Mouse (Mus musculus) limb, embryonic 15.5 days (tissue): ENCODE results near the gene Rpl36al. TPM values are rescaled to one million over a fixed set of nuclear protein-coding genes. Genes with fewer than 3 reads are reported as not detected.

Source experiments
- ATAC-seq: fragments of 200-750 bp; cut with Nextera tagmentation; 2 replicates; pipeline ENCODE4 v1.8.0; 2017; ENCODE audit warnings: low read depth, moderate TSS enrichment; ENCODE audit not compliant: insufficient number of reproducible peaks, low FRiP score, low TSS enrichment
- H3K27ac ChIP-seq: fragments of 300-500 bp; sonication (generic); 2 replicates; pipeline ENCODE4 v1.5.1; 2015; ENCODE audit warnings: moderate library complexity, mild to moderate bottlenecking, inconsistent platforms
- H3K27me3 ChIP-seq: fragments of 300-500 bp; sonication (generic); 2 replicates; pipeline ENCODE4 v1.6.1; 2015; ENCODE audit warnings: inconsistent platforms
- H3K36me3 ChIP-seq: fragments of 300-500 bp; sonication (generic); 2 replicates; pipeline ENCODE4 v1.6.1; 2015; ENCODE audit warnings: inconsistent platforms
- H3K4me1 ChIP-seq: fragments of 300-500 bp; sonication (generic); 2 replicates; pipeline ENCODE4 v1.6.1; 2015; ENCODE audit warnings: inconsistent platforms
- H3K4me2 ChIP-seq: fragments of 300-500 bp; sonication (generic); 2 replicates; pipeline ENCODE4 v1.6.1; 2015; ENCODE audit warnings: mild to moderate bottlenecking, inconsistent platforms
- H3K4me3 ChIP-seq: fragments of 300-500 bp; sonication (generic); 2 replicates; pipeline ENCODE4 v1.5.1; 2015; ENCODE audit warnings: mild to moderate bottlenecking, inconsistent platforms
- H3K9ac ChIP-seq: fragments of 300-500 bp; sonication (generic); 2 replicates; pipeline ENCODE4 v1.6.1; 2015; ENCODE audit warnings: inconsistent platforms
- H3K9me3 ChIP-seq: fragments of 300-500 bp; sonication (generic); 2 replicates; pipeline ENCODE4 v1.6.1; 2016; ENCODE audit warnings: inconsistent platforms
- WGBS: fragments of 180-500 bp; shearing (Covaris S2); methylation state at CpG from one replicate; pipeline ENCODE4 v1.1.7; 2015; 5-methylcytosine and 5-hydroxymethylcytosine counted together
- polyA plus RNA-seq: library from polyadenylated mRNA; unstranded; fragments of >200 nt; fragmentation: Nextera tagmentation; extraction: Ambion mirVana; gene quantifications from 2 replicates; pipeline ENCODE4 v1.2.1, GENCODE M21; 2015

Rpl36al gene
- 551 and 592 TPM in 2 replicates for polyA plus RNA-seq

GRCm38 (mm10) chr12:69183583-69184308 is at the start of gene Rpl36al, which contains the start of gene Mgat2:
TSS of gene Rpl36al (minus strand) at chr12:69184083.
TSS of gene Mgat2 (plus strand) at chr12:69184157.
- Histone ChIP-seq H3K4me1 (peaks cover 17% of the 10 kb centered on the region), H3K27ac (peak within 1 kb of the TSS; percentile 92), H3K4me2 (peak within 1 kb of the TSS; percentile 80), H3K9me3 (no peaks in the 10 kb centered on the region), H3K27me3 (no peaks in the 10 kb centered on the region), H3K36me3 (peaks cover 26% of the 10 kb centered on the region), H3K4me3 (peak within 1 kb of the TSS; percentile 89), H3K9ac (peak within 1 kb of the TSS; percentile 76)
- ATAC-seq: peak; percentile 99
- under 1% methylated on average over 83 of the region's 84 CpGs for WGBS

- no peaks in the 10 kb centered on the region for H3K27me3 ChIP-seq
- peaks cover 8% of the 10 kb centered on the region for H3K36me3 ChIP-seq
- H3K9ac ChIP-seq: no peak overlapping the region
- peaks cover 5% of the 10 kb centered on the region; the same call in 1 of the 2 replicates for H3K4me1 ChIP-seq
- ATAC-seq: no peak
- WGBS: 73% methylated on average over 2 of the region's 2 CpGs
- H3K27ac ChIP-seq: no peak overlapping the region
- H3K9me3 ChIP-seq: no peaks in the 10 kb centered on the region
- no peak overlapping the region for H3K4me3 ChIP-seq
- no peak overlapping the region for H3K4me2 ChIP-seq
Measured at GRCm38 (mm10) chr12:69229251-69229650, 45.4 kb upstream of the Rpl36al start.

- peak; percentile 95 for ATAC-seq
- WGBS: under 1% methylated on average over 37 of the region's 37 CpGs
- peaks cover 5% of the 10 kb centered on the region; the same call in 1 of the 2 replicates for H3K4me1 ChIP-seq
Measured at GRCm38 (mm10) chr12:69227776-69228466, 44.0 kb upstream of the Rpl36al start, which contains the start of gene Pole2. TSS of gene Pole2 (minus strand) at chr12:69228195.

DNA sequence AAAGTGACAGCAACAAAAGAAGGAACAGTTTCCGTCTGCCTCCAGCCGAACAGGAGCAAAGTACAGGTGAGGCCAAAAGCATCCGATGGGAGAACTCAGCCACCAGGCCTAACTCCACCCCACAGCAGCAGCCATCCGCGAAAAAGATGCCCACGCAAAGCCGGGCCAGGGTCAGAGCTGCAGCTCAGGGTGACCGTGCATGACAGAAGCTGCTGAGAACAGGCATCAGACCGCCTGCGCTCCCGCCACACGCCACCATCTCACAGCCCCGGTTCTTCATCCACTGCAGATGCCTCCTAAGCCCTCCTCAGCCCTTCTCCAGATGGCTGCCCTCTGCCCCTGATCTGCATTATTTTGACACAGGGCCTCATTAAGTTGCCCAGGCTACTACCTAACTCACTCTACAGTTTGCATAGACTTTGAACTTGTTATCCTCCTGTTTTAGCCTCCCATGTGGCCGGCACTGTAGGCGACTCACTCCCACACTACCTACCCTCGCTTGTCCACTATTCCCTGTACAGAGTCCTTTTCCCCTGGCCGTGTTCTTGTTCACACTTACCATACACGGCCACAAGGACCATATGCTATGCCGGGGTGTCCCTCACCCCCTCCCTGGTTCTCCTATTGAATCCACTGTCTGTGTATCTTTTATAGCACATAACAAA is 36.9 kb upstream of the Rpl36al start:
- Histone ChIP-seq H3K9me3 (no peaks in the 10 kb centered on the region), H3K4me2 (no peak overlapping the region), H3K9ac (no peak overlapping the region), H3K27ac (no peak overlapping the region), H3K36me3 (peaks cover 65% of the 10 kb centered on the region), H3K4me1 (no peaks in the 10 kb centered on the region), H3K27me3 (no peaks in the 10 kb centered on the region), H3K4me3 (no peak overlapping the region)
- no peak for ATAC-seq
- 88% methylated on average over 19 of the region's 19 CpGs for WGBS

More at GRCm38 (mm10) chr12:69227776-69228466, 44.0 kb upstream of the Rpl36al start, which contains the start of gene Pole2:
- peaks cover 13% of the 10 kb centered on the region for H3K36me3 ChIP-seq
- H3K9me3 ChIP-seq: no peaks in the 10 kb centered on the region
- H3K27ac ChIP-seq: peak within 1 kb of the TSS; percentile 93
- peak within 1 kb of the TSS; percentile 71 for H3K4me3 ChIP-seq
- H3K27me3 ChIP-seq: no peaks in the 10 kb centered on the region
- peak within 1 kb of the TSS; percentile 45 for H3K4me2 ChIP-seq
- peak within 1 kb of the TSS; percentile 41; the same call in 1 of the 2 replicates for H3K9ac ChIP-seq

- WGBS: 95% methylated on average over 7 of the region's 7 CpGs
- H3K4me3 ChIP-seq: no peak overlapping the region
- peaks cover 86% of the 10 kb centered on the region for H3K36me3 ChIP-seq
- no peaks in the 10 kb centered on the region for H3K27me3 ChIP-seq
- no peaks in the 10 kb centered on the region for H3K9me3 ChIP-seq
- no peaks in the 10 kb centered on the region for H3K4me1 ChIP-seq
- ATAC-seq: no peak
- no peak overlapping the region for H3K4me2 ChIP-seq
- no peak overlapping the region for H3K27ac ChIP-seq
- no peak overlapping the region for H3K9ac ChIP-seq
Measured at GRCm38 (mm10) chr12:69216587-69216986, 32.7 kb upstream of the Rpl36al start.

DNA sequence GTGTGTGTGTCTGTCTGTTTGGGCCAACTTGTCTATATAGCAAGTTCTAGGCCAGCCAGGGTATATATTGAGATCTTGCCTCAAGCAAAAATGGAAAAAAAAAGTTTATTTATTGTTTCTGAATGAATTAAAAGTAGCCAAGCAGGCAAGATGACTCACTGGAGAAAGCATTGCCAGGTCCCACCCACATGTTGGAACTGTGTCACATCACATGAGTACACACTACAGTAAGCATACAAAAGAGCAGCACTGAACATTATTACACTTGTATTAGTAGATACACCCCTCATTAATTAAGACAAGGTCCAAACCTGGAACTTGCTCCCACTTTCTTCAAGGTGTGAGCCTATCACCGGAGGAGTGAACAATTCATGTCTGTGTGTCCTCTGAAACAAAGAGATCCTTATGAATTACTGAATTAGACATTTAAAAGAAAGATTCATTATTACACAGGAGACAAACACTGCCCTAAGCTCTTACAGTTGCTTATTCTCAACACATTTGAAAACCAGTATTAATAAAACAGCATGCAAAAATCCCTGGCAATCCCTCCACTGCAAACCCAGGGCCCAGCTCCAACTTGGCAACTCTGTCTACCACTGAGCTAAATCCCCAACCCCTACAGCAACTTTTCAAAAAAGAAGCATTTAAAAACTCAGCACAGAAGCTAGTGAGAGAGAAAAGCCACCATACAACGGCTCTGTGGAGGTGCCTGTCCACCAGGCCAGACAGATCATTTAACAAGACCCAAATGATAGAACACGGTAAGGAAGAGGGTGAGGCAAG is 31.3 kb upstream of the Rpl36al start:
- no peak overlapping the region for H3K4me2 ChIP-seq
- ATAC-seq: no peak
- WGBS: 70% methylated on average over 3 of the region's 3 CpGs

DNA sequence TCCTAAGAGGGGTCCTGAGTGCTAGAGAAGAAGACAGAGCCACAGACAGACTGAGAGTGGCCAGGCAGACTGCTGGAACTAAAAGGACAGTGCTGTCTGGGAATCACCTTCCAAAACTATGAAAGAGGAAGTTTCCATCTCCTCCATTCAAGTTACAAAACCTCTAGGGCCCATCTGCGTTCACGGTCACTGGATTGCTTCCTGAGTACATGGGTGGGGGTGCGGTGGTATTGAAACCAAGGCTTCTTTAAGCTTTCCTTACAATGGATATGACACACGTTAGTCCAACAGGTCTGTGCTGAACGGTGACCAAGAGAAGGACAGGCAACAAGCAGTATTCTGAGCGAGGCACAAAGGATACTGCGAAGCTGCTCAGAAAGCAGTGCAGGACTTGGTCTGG is 30.5 kb upstream of the Rpl36al start:
- Histone ChIP-seq H3K27ac (peak overlapping the region; percentile 27; the same call in 1 of the 2 replicates), H3K9ac (no peak overlapping the region), H3K4me2 (no peak overlapping the region), H3K36me3 (peaks cover 83% of the 10 kb centered on the region), H3K27me3 (no peaks in the 10 kb centered on the region), H3K4me1 (no peaks in the 10 kb centered on the region), H3K9me3 (no peaks in the 10 kb centered on the region), H3K4me3 (no peak overlapping the region)
- ATAC-seq: no peak
- WGBS: 91% methylated on average over 7 of the region's 7 CpGs

More for the DNA sequence above, 31.3 kb upstream of the Rpl36al start:
- Histone ChIP-seq H3K9me3 (no peaks in the 10 kb centered on the region), H3K4me1 (no peaks in the 10 kb centered on the region), H3K4me3 (no peak overlapping the region), H3K9ac (no peak overlapping the region), H3K27ac (peak overlapping the region; percentile 43), H3K36me3 (peaks cover 82% of the 10 kb centered on the region), H3K27me3 (no peaks in the 10 kb centered on the region)

GRCm38 (mm10) chr12:69213186-69213777 is 29.4 kb upstream of the Rpl36al start:
- ATAC-seq: no peak
- no peak overlapping the region for H3K9ac ChIP-seq
- H3K4me2 ChIP-seq: no peak overlapping the region
- H3K9me3 ChIP-seq: no peaks in the 10 kb centered on the region
- H3K4me1 ChIP-seq: no peaks in the 10 kb centered on the region
- peaks cover 79% of the 10 kb centered on the region for H3K36me3 ChIP-seq
- no peaks in the 10 kb centered on the region for H3K27me3 ChIP-seq
- H3K27ac ChIP-seq: no peak overlapping the region
- H3K4me3 ChIP-seq: no peak overlapping the region
- 90% methylated on average over 13 of the region's 13 CpGs for WGBS

GRCm38 (mm10) chr12:69211057-69211456 is 27.2 kb upstream of the Rpl36al start:
- ATAC-seq: no peak
- Histone ChIP-seq H3K36me3 (peaks cover 75% of the 10 kb centered on the region), H3K9ac (no peak overlapping the region)

DNA sequence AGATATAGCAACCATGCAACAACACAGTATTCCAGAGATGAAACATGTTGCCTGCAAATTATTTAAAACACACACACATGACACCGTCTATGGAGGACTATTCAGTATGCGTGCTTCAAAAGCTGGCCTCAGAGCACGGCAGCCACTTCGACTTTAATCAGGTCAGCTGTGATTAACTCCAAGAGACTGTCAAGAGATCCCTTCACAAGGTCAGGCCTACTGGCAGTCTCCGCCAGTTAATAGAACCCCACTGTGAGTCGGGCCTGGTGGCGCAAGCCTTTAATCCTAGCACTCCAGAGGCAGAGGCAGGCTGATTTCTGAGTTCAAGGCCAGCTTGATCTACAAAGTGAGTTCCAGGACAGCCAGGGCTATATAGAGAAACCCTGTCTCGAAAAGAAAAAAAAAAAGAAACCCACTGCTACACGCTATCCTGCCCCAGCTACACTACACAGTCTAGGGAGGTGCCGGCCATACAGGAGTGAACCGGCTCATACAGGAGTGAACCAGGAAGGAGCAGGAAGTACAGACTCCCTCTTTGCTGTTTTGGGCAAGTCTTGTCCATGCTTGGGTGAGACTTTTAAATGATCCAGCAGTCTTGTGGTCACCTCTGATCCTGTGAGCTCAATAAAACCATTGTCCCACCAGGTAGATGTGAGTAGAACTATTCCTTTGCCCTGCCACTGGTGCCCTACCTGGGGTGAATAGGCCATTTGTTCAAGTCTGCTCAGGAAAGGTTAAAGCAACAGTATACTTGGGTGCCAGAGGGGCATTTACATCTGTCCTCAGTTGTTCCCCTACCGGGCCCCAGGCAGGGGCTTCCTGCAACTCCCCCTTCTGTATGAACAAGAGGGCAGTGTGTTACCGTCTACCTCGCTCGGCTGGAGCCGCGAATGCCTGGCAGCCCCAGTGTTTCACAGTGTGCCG is 26.4 kb upstream of the Rpl36al start:
- no peak overlapping the region for H3K4me3 ChIP-seq
- H3K4me2 ChIP-seq: no peak overlapping the region
- no peaks in the 10 kb centered on the region for H3K27me3 ChIP-seq
- peak overlapping the region; percentile 69 for H3K27ac ChIP-seq
- ATAC-seq: peak; percentile 82
- no peaks in the 10 kb centered on the region for H3K9me3 ChIP-seq
- WGBS: 80% methylated on average over 18 of the region's 18 CpGs
- peaks cover 70% of the 10 kb centered on the region for H3K36me3 ChIP-seq
- no peak overlapping the region for H3K9ac ChIP-seq
- H3K4me1 ChIP-seq: no peaks in the 10 kb centered on the region

More at GRCm38 (mm10) chr12:69211057-69211456, 27.2 kb upstream of the Rpl36al start:
- Histone ChIP-seq H3K4me1 (no peaks in the 10 kb centered on the region), H3K27me3 (no peaks in the 10 kb centered on the region), H3K4me3 (no peak overlapping the region), H3K9me3 (no peaks in the 10 kb centered on the region), H3K4me2 (no peak overlapping the region), H3K27ac (no peak overlapping the region)
- 68% methylated on average over 5 of the region's 5 CpGs for WGBS
